Mouse (Mus musculus) erythroblast, embryonic 14.5 days (primary cell): Measurements from ENCODE around the gene Tlx2. TPM values are rescaled to one million over a fixed set of nuclear protein-coding genes. Genes with fewer than 3 reads are reported as not detected.
A peak's percentile ranks its signal among the peaks of the same experiment; 100 is the strongest.

Experiments
- H3K27me3 ChIP-seq: 2 replicates; pipeline ENCODE4 v1.6.1; 2012; ENCODE audit warnings: inconsistent platforms; ENCODE audit not compliant: control insufficient read depth
- H3K36me3 ChIP-seq: 2 replicates; pipeline ENCODE4 v1.6.1; 2012; ENCODE audit warnings: mild to moderate bottlenecking, inconsistent platforms; ENCODE audit not compliant: control insufficient read depth
- H3K4me1 ChIP-seq: 2 replicates; pipeline ENCODE4 v1.6.1; 2012; ENCODE audit warnings: inconsistent platforms; ENCODE audit not compliant: control insufficient read depth
- H3K4me3 ChIP-seq: replicated peaks from 2 replicates; pipeline ENCODE3; 2012; ENCODE audit warnings: moderate library complexity, mild to moderate bottlenecking, inconsistent platforms
- H3K9me3 ChIP-seq: 2 replicates; pipeline ENCODE4 v1.6.1; 2012; ENCODE audit warnings: low read length, inconsistent platforms, mixed read lengths; ENCODE audit not compliant: control insufficient read depth
- GATA1 ChIP-seq: IDR thresholded peaks from 2 replicates; pipeline ENCODE4 v1.6.1; 2012; ENCODE audit warnings: low read length, inconsistent platforms, mixed read lengths
- TAL1 ChIP-seq: IDR thresholded peaks from 3 replicates; pipeline ENCODE4 v1.6.1; 2012; ENCODE audit warnings: low read length, inconsistent platforms, mixed read lengths
- polyA plus RNA-seq: library from polyadenylated mRNA; stranded (reverse); fragments of >175 nt; gene quantifications from 2 replicates; pipeline ENCODE4 v1.2.3, GENCODE M21; 2012

Gene Tlx2
- polyA plus RNA-seq, 1 experiment: not detected

DNA sequence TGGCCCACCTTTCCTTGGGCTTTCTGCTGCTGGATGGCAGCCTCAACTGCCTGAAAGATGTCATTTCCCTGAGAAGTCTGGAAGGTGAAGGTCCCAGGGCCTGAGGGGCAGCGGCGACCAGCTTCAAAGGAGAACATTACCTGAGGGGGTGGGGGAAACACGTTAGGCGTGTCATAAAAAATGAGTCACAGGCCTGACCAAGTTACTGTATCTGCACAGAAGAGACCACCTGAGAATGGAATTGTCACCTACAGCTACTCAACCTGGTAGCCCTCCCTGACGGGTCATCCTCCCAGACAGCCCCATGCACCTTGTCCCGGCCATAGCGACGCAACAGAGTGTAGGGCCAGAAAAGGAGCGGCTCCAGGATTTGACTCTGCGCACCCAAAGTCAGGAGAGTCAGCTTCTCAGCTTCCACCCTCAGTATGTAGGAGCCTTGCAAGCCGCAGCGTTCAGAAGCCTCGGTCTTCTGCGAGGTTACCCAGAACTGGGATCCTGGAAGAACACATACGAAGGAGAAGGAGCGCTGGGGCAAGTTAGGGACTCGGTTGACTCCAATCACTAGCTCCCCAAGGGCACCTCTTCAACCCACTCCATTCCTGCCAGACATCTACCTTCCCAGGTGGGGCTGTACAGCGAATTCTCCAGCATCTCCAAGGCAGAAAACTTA lies 38.0 kb downstream of the Tlx2 start:
- peaks cover 87% of the 10 kb centered on the region for H3K4me1 ChIP-seq
- TF ChIP-seq TAL1 (no peak), GATA1 (no peak)
- peaks cover 25% of the 10 kb centered on the region for H3K27me3 ChIP-seq
- peak overlapping the region; percentile 74 for H3K4me3 ChIP-seq
- H3K36me3 ChIP-seq: peaks cover 56% of the 10 kb centered on the region
- no peaks in the 10 kb centered on the region for H3K9me3 ChIP-seq

DNA sequence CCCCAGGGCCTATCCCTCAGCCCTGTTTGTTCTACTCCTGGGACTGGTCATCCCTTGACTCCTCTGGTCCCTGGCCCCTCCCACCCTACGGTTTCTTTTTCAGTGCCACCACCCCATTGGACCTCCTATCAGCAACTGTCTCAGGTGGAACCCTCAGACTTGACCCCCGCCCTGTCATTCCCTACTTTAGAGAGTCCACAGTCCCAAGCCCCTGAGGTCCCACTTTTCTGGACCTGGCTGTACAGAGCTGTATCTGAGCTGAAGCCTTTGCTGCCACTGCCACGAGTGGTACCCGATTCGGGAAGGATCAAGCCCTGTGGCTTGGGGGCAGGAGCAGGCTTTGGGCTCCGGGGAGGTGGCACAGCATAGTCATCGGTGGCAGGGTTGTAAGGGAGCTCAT lies 39.0 kb downstream of the Tlx2 start:
- Histone ChIP-seq H3K27me3 (peaks cover 25% of the 10 kb centered on the region), H3K4me3 (peak overlapping the region; percentile 74), H3K9me3 (no peaks in the 10 kb centered on the region), H3K4me1 (peaks cover 87% of the 10 kb centered on the region), H3K36me3 (peaks cover 65% of the 10 kb centered on the region)
- no peak for TF ChIP-seq GATA1
- no peak for TF ChIP-seq TAL1

DNA sequence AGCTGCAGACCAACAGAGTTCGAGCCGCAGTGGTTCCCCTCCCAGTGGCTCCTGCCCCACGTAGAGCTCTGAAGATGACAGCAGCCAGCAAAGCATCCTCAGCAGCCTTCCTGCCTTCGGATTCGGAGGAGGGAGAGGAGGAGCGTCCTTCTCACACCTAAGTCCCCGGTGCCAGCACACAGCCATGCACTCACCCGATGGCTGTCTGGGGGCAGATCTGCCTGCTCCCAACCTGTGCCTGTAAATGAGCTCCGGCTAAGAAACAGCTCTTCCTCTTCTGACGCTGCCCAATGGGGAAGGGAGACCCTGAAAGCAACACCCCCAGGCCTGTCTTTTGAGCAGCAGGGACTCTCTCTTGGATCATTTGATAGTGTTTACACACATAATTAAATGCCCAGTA lies 40.3 kb downstream of the Tlx2 start:
- Histone ChIP-seq H3K4me1 (peaks cover 84% of the 10 kb centered on the region), H3K4me3 (no peak overlapping the region), H3K27me3 (peaks cover 14% of the 10 kb centered on the region), H3K36me3 (peaks cover 75% of the 10 kb centered on the region), H3K9me3 (no peaks in the 10 kb centered on the region)
- TF ChIP-seq GATA1 (no peak), TAL1 (no peak)

DNA sequence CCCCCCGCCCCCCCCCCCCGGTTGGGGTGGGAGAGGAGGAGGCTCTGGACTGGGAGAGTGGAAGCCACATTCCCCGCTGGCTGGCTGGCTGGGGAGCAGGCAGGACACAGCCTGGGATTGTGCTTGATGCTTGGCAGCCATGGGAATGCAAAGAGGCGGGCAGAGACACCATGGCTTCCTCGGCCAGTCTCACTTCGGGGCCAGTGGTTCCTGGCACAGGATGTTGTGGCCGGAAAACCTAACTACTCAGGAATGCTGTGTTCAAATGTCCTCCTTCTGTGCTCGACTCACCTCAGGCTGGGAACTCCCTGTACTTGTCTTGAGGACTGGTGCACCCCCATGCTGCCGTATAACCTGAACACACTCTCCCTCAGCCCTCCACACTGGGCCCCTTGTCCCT lies 42.4 kb downstream of the Tlx2 start:
- no peak overlapping the region for H3K4me3 ChIP-seq
- H3K4me1 ChIP-seq: peaks cover 88% of the 10 kb centered on the region
- no peak for TF ChIP-seq TAL1
- no peak for TF ChIP-seq GATA1

DNA sequence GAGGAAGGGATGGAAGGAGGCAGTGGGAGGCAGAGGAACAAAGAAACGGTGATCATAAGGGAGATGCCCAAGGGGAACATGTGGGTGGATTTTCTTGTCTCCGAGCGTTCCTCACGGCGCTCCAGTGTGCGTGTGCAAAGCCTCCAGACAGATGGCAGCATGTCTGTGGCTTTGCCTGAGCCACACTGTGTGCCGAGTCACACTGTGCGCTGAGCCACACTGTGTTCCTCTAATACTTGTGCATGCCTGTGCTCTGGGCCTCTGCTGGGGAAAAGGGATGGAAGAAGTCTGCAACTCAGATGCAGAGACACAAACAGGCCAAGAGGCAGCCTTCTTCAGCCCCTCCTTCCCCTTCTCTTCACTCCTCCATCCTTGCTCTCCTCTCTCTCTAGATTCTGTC lies 42.8 kb downstream of the Tlx2 start:
- Histone ChIP-seq H3K9me3 (no peaks in the 10 kb centered on the region), H3K27me3 (peaks cover 3% of the 10 kb centered on the region; the same call in 1 of the 2 replicates), H3K4me3 (no peak overlapping the region), H3K4me1 (peaks cover 88% of the 10 kb centered on the region), H3K36me3 (peaks cover 88% of the 10 kb centered on the region)
- TF ChIP-seq GATA1: no peak
- no peak for TF ChIP-seq TAL1

More for the DNA sequence above, 42.4 kb downstream of the Tlx2 start:
- H3K27me3 ChIP-seq: peaks cover 3% of the 10 kb centered on the region; the same call in 1 of the 2 replicates
- no peaks in the 10 kb centered on the region for H3K9me3 ChIP-seq
- H3K36me3 ChIP-seq: peaks cover 90% of the 10 kb centered on the region

DNA sequence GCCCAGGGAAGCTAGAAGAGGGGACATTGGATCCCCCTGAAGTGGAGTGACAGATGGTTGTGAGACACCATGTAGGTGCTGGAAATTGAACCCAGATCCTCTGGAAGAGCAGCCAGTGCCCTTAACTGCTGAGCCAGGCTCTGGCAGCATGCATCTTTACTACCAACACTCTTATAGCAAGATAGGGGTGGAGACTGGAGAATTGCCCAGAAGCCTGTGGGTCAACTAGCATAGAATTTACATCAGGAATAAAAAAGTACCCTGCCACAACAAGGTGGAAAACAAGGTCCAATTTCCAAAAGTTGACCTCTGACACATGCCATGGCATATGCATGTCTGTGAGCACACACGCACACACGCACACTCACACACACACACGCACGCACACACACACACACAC lies 44.9 kb downstream of the Tlx2 start:
- peaks cover 83% of the 10 kb centered on the region for H3K36me3 ChIP-seq
- peaks cover 88% of the 10 kb centered on the region for H3K4me1 ChIP-seq
- no peaks in the 10 kb centered on the region for H3K9me3 ChIP-seq
- TF ChIP-seq TAL1: no peak
- TF ChIP-seq GATA1: no peak
- no peak overlapping the region for H3K4me3 ChIP-seq
- H3K27me3 ChIP-seq: no peaks in the 10 kb centered on the region; the same call in 1 of the 2 replicates

DNA sequence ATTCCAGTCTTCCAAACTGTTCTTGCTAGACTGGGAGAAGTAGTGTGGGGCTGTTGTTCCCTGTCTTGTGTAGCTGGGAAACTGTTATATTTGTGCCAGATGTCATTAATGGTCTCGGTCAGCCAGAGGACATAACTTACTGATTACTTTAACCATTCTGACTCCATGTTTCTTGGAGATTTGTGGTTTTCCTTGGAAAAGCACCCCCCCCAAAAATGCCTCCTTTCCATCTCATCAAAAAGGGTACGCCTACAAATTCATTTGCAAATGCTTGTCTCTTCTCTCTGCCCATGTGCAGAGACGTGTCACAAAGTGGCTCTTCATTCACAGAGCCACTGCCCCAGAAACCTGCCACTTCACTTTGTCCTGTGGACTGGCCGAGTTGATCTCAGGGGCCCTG lies 45.7 kb downstream of the Tlx2 start:
- TF ChIP-seq TAL1 (no peak), GATA1 (no peak)
- Histone ChIP-seq H3K9me3 (no peaks in the 10 kb centered on the region), H3K4me3 (no peak overlapping the region), H3K4me1 (peaks cover 90% of the 10 kb centered on the region), H3K27me3 (no peaks in the 10 kb centered on the region), H3K36me3 (peaks cover 79% of the 10 kb centered on the region)

DNA sequence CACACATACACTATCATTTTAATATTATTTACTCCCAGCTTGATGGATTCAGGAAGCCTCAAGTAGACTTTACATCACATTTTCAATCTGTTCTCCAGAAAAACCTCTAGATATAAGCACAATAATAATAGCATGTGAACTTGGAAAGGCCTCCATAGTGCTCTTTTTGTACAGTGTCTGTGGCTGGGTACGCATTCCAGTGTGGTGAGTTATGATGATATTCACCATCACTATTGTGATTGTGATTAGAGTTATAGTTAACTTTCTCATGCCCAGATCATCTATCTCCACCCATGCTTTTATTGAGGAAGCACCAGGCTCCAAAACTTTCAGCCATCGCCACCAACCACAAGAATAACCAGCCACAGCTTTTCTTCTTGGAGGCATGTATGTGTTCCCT lies 46.3 kb downstream of the Tlx2 start:
- H3K4me3 ChIP-seq: no peak overlapping the region
- H3K9me3 ChIP-seq: no peaks in the 10 kb centered on the region
- H3K4me1 ChIP-seq: peaks cover 91% of the 10 kb centered on the region
- no peak for TF ChIP-seq TAL1
- TF ChIP-seq GATA1: no peak
- H3K27me3 ChIP-seq: no peaks in the 10 kb centered on the region
- peaks cover 77% of the 10 kb centered on the region for H3K36me3 ChIP-seq

DNA sequence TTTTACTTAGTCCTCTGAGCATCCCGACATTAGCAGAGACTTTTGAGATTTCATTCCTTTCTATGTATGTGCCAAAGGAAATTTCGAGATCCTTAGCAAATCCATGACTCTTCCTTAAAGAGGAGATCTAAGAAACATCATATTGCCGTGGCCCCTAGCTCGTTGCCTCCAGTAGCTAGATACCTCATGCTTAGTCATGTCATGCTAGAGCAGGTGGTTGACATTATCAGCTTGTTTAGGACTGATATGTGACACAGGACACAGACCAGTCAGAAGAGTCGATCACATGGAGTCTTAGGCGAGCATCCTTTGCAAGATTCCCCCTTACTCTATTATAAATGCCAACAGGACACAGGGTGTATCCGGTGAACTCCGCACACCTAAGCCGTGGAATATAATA lies 47.1 kb downstream of the Tlx2 start:
- TF ChIP-seq TAL1 (peak; percentile 16; the same call in 1 of the 3 replicates), GATA1 (peak; percentile 18; the same call in 1 of the 2 replicates)
- H3K4me3 ChIP-seq: peak overlapping the region; percentile 12
- H3K4me1 ChIP-seq: peaks cover 93% of the 10 kb centered on the region
- H3K27me3 ChIP-seq: no peaks in the 10 kb centered on the region
- H3K36me3 ChIP-seq: peaks cover 77% of the 10 kb centered on the region
- no peaks in the 10 kb centered on the region for H3K9me3 ChIP-seq
